Mouse (Mus musculus): ENCODE data around the gene Tmem234. TPM values are rescaled to one million over a fixed set of nuclear protein-coding genes. Genes with fewer than 3 reads are reported as not detected.

Gene Tmem234
- polyA plus RNA-seq (2014; fragmentation: Illumina TruSeq; extraction: RNeasy Lipid Tissue Mini Kit (QIAGEN cat#74804); ENCODE audit: insufficient read depth, low read depth, low replicate concordance): 101 TPM

DNA sequence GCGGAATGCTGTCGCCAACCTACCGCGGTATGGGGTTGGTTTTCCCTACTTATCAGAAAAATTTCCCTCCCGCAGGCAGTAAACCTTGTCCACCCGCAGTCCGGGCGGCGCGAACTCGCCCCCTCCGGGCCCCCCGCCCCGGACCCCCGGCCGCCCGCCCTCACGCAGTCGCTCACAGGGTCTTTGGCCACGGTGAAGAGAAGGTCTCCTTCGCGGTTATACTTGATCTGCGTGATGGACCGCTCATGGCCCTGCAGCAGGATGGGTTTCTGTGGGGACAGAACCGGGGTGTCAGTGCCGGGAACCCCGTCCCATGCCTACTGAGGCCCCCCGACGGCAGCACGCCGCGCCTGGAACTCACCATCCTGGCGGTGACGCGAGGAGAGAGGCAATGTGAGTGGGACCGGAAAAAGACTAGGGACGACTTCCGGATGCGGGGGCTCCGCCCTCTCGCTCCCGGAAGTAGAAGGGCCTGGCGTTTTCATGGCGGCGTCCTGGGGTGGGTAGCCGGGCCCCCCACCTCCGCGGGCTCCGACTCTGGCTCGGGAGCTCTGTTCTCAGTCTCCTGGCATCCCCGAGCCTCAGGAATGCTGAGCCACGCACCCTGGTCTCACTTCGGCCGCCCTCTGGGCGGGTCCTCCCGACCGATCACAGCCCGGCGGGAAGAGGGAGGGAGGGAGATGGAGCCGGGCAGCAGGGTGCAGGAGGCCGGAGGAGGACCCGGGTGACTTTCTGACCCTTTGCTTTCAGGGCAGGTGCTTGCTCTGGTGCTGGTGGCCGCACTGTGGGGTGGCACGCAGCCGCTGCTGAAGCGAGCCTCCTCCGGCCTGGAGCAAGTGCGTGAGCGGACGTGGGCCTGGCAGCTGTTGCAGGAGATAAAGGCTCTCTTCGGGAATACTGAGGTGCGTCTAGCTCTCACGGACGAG lies at the start of gene Tmem234, which contains the start of gene Eif3i:
Tmem234 (plus strand) TSS at position 436 of the 926 bp plus-strand sequence.
Eif3i (minus strand) TSS at position 416 of the 926 bp plus-strand sequence.

GRCm38 (mm10) chr4:129573430-129573829 lies 27.0 kb upstream of the Tmem234 start, which contains the start of gene Lck:
Lck (minus strand) TSS chr4:129573641.

GRCm38 (mm10) chr4:129578466-129578865 lies 22.0 kb upstream of the Tmem234 start, which contains the start of gene Fam167b:
Fam167b (minus strand) TSS chr4:129578549.

DNA sequence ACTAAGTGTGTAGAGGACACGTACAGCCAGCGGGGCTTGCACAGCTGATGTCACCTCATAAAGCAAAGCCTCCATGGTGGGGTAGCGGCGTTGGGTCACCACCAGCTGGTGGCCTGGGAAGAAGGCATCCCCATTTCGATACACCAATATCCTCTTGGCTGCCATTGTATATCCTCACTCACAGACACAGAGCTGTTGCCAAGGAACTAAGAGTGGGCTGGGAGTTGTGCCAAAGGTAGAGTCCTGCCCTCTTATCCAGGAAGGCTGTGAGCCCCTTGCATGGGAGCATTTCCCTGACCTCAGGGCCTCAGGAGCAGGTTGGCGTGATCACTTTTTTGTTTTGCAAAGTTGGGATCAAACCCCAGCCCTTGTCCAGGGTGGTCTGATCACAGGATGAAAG lies 13.6 kb downstream of the Tmem234 start, which contains the start of gene Dcdc2b:
Dcdc2b (minus strand) TSS at position 165 of the 400 bp plus-strand sequence.

DNA sequence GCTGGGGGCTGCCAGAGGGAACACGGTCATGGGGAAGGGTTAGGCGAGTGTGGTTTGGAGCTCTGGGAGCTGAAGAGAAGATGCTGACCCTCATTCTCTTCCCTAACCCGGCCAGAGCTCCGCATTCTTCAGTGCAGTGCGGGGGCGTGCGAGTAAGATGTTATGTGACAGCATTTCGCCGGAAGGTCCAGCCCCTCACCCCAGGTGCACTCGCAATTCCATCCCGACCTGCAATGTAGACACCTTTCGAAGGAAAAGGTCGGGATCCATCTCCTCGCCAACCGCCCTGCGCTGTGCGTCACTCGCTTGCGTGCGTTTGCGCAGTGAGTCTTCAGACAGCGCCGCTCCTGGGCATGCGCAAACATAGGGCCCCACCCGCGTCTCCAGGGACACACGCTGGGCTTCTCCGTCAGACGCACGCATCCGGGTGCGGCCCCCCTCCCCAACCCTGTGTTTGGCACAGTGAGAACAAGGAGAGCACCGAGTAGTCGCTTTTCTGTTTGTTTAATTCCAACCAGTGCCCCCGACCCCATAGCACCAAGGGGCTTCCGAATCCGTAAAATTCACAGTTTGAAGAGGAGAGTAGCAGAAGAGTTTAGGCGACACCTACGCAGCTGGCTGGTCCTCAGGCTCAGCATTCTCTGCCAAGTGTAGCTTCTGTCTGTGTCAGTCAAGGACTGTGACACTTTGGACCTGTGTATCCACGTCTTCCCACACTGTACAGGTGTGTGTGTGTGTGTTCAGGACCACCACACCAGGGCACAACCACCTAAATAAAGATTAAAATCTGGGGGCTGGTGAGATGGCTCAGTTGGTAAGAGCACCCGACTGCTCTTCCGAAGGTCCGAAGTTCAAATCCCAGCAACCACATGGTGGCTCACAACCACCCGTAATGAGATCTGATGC lies 18.6 kb downstream of the Tmem234 start, which contains the start of gene Iqcc:
Iqcc (minus strand) TSS at position 314 of the 906 bp plus-strand sequence.

DNA sequence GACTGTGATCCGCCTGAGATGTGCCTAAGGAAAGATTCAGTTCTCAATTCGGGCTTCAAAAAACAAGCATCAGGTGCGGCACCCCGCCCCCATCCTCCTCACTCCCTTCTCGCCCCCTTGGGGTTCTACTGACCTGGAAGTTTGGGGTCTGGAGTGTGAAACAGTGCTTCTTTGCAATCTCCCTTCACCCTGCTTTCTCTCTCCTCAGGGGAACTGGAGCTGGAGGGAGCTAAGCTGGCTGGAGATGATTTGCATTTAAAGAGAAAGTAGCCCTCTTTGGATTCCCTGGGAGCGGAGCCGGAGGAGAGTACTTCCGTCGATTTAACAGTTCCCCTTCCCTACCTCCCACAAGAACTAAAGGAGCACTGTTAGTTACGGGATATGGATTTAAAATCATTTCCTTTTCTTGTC lies 23.2 kb downstream of the Tmem234 start, which contains the start of gene Ccdc28b:
Ccdc28b (minus strand) TSS at position 267 of the 411 bp plus-strand sequence.

GRCm38 (mm10) chr4:129640638-129641467 lies 40.4 kb downstream of the Tmem234 start, which contains the start of gene Txlna:
Txlna (minus strand) TSS chr4:129641065.

DNA sequence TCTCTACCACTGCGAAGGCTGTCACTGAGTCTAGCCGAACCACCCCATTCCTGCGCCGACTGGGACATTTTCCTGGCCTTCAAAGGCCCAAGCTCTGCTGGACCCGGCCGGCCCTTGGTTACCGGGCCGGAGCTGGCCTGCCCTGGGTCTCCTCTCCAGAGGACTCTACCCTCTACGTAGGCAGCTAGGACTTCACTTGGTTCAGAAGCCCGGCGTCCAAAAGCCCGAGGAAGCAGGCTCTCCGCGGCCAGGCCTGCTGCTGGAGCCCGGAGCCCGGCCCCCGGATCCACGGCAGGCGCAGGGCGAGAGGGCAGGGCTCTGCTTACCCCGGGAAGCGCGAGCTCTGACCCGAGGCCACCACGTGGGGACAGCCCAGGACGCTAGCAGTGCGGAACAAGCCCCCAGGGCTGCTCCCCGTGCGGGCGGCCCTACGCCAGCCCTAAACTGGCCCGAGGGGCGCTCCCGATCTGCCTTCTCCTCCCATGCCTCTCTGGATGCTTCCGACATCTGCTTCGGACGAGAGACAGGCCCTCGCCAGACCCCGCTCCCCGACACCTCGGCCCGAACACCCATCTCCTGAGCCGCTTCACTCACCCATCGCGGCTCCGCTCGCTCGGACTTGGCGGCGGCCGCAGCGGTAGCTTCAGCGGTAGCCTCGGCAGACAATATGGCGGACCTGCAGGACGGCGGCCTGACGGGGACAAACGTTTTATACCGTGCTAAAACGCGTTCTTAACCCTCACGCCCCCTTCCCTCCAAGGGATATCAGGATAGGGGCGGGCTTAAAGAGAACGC lies 71.8 kb downstream of the Tmem234 start, which contains the start of gene Kpna6:
Kpna6 (minus strand) TSS at position 685 of the 795 bp plus-strand sequence.

Other genes with a start within 250 kb of the Tmem234 start
- 6.1 TPM for gene Zbtb8a, start 222.6 kb upstream of the Tmem234 start, polyA plus RNA-seq (2014; fragmentation: Illumina TruSeq; extraction: RNeasy Lipid Tissue Mini Kit (QIAGEN cat#74804); ENCODE audit: insufficient read depth, low read depth, low replicate concordance)
- 0.13 TPM for gene Zbtb8b, start 159.8 kb upstream of the Tmem234 start, polyA plus RNA-seq (2014; fragmentation: Illumina TruSeq; extraction: RNeasy Lipid Tissue Mini Kit (QIAGEN cat#74804); ENCODE audit: insufficient read depth, low read depth, low replicate concordance)
- 32.1 TPM for gene Bsdc1, start 139.1 kb upstream of the Tmem234 start, polyA plus RNA-seq (2014; fragmentation: Illumina TruSeq; extraction: RNeasy Lipid Tissue Mini Kit (QIAGEN cat#74804); ENCODE audit: insufficient read depth, low read depth, low replicate concordance)
- gene Tssk3, start 109.6 kb upstream of the Tmem234 start, polyA plus RNA-seq (2014; fragmentation: Illumina TruSeq; extraction: RNeasy Lipid Tissue Mini Kit (QIAGEN cat#74804); ENCODE audit: insufficient read depth, low read depth, low replicate concordance): not detected
- gene Fam229a, start 109.5 kb upstream of the Tmem234 start, polyA plus RNA-seq (2014; fragmentation: Illumina TruSeq; extraction: RNeasy Lipid Tissue Mini Kit (QIAGEN cat#74804); ENCODE audit: insufficient read depth, low read depth, low replicate concordance): not detected
- gene Marcksl1, start 87.1 kb upstream of the Tmem234 start, polyA plus RNA-seq (2014; fragmentation: Illumina TruSeq; extraction: RNeasy Lipid Tissue Mini Kit (QIAGEN cat#74804); ENCODE audit: insufficient read depth, low read depth, low replicate concordance): 18.3 TPM
- gene Hdac1, start 58.0 kb upstream of the Tmem234 start, polyA plus RNA-seq (2014; fragmentation: Illumina TruSeq; extraction: RNeasy Lipid Tissue Mini Kit (QIAGEN cat#74804); ENCODE audit: insufficient read depth, low read depth, low replicate concordance): 58.9 TPM
- gene Lck, start 27.0 kb upstream of the Tmem234 start, polyA plus RNA-seq (2014; fragmentation: Illumina TruSeq; extraction: RNeasy Lipid Tissue Mini Kit (QIAGEN cat#74804); ENCODE audit: insufficient read depth, low read depth, low replicate concordance): 12.2 TPM
- gene Fam167b, start 22.1 kb upstream of the Tmem234 start, polyA plus RNA-seq (2014; fragmentation: Illumina TruSeq; extraction: RNeasy Lipid Tissue Mini Kit (QIAGEN cat#74804); ENCODE audit: insufficient read depth, low read depth, low replicate concordance): 0.46 TPM
- 182 TPM for gene Eif3i, start within 50 bp of the Tmem234 start, polyA plus RNA-seq (2014; fragmentation: Illumina TruSeq; extraction: RNeasy Lipid Tissue Mini Kit (QIAGEN cat#74804); ENCODE audit: insufficient read depth, low read depth, low replicate concordance)
- 13.5 TPM for gene Dcdc2b, start 13.6 kb downstream of the Tmem234 start, polyA plus RNA-seq (2014; fragmentation: Illumina TruSeq; extraction: RNeasy Lipid Tissue Mini Kit (QIAGEN cat#74804); ENCODE audit: insufficient read depth, low read depth, low replicate concordance)
- gene Iqcc, start 18.4 kb downstream of the Tmem234 start, polyA plus RNA-seq (2014; fragmentation: Illumina TruSeq; extraction: RNeasy Lipid Tissue Mini Kit (QIAGEN cat#74804); ENCODE audit: insufficient read depth, low read depth, low replicate concordance): 23.5 TPM
- gene Ccdc28b, start 23.3 kb downstream of the Tmem234 start, polyA plus RNA-seq (2014; fragmentation: Illumina TruSeq; extraction: RNeasy Lipid Tissue Mini Kit (QIAGEN cat#74804); ENCODE audit: insufficient read depth, low read depth, low replicate concordance): 30.3 TPM
- gene Txlna, start 40.4 kb downstream of the Tmem234 start, polyA plus RNA-seq (2014; fragmentation: Illumina TruSeq; extraction: RNeasy Lipid Tissue Mini Kit (QIAGEN cat#74804); ENCODE audit: insufficient read depth, low read depth, low replicate concordance): 19.8 TPM
- 10.6 TPM for gene Kpna6, start 72.1 kb downstream of the Tmem234 start, polyA plus RNA-seq (2014; fragmentation: Illumina TruSeq; extraction: RNeasy Lipid Tissue Mini Kit (QIAGEN cat#74804); ENCODE audit: insufficient read depth, low read depth, low replicate concordance)
- 5.7 TPM for gene Tmem39b, start 96.2 kb downstream of the Tmem234 start, polyA plus RNA-seq (2014; fragmentation: Illumina TruSeq; extraction: RNeasy Lipid Tissue Mini Kit (QIAGEN cat#74804); ENCODE audit: insufficient read depth, low read depth, low replicate concordance)
- gene Khdrbs1, start 141.6 kb downstream of the Tmem234 start, polyA plus RNA-seq (2014; fragmentation: Illumina TruSeq; extraction: RNeasy Lipid Tissue Mini Kit (QIAGEN cat#74804); ENCODE audit: insufficient read depth, low read depth, low replicate concordance): 37.7 TPM
- 145 TPM for gene Ptp4a2, start 210.6 kb downstream of the Tmem234 start, polyA plus RNA-seq (2014; fragmentation: Illumina TruSeq; extraction: RNeasy Lipid Tissue Mini Kit (QIAGEN cat#74804); ENCODE audit: insufficient read depth, low read depth, low replicate concordance)

Measured in lung, adult 10 weeks (tissue).